Mouse (Mus musculus): ENCODE measurements around the gene Naif1.

DNA sequence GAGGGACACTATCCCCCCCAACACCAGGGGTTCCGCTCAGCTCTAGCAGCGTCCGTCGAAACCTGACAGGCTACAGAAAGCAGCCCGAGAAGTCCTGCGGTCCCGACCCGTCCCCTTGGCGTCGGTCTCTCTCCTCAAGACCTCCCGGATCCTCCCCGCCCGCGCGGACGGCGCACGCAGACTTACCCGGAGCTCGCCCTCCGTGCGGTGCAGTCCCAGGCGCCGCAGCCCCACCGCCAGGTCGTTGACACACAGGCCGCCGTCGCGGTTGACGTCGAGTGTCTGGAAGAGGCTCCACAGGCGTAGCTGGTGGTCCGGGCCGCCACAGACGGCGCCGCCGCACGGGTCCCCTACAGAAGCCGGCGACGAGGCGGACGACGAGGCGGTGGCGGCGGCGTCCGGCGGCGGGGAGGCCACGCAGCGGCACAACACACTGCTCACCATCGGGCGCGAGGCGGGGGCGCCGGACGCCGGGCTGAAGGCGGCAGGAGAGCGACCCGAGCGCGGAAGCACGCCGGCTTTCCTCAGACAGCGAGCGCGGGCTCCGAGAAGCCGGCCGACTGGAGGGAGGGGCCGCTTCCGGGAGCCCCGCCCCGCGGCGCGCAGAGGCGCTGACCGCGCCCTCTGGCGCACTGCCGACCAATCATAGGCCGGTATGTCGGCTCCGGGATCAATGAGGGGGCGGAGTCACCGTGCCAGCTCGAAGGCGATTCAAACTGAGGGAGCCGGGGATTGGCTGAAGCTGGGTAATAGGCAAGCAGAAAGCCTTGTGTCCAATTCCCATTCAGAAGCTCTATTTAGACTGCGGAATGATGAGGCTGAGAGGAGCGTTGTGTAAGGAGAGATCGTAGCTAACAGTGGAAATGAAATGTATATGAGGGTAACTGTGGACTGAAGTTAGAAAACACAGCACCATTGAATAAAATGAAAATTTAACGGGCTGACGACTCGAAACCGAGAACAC is 906 bp downstream of the Naif1 start, which contains the start of gene Slc25a25:
- no peak for TF ChIP-seq CTCF (conservative IDR thresholded peaks at IDR 0.05; ENCODE audit: insufficient read depth, insufficient read length, low read depth, low read length)
- TF ChIP-seq POLR2A (IDR thresholded peaks at IDR 0.05; ENCODE audit: low read depth, low read length) = no peak
